Mouse (Mus musculus) fibroblast of lung, adult 2 months (primary cell): ENCODE results near the gene Peg12.

Source experiments
- DNase-seq: peaks from one replicate; pipeline ENCODE4 v3.0.0-alpha.2; 2011; ENCODE audit warnings: low read depth

Gene Peg12

DNA sequence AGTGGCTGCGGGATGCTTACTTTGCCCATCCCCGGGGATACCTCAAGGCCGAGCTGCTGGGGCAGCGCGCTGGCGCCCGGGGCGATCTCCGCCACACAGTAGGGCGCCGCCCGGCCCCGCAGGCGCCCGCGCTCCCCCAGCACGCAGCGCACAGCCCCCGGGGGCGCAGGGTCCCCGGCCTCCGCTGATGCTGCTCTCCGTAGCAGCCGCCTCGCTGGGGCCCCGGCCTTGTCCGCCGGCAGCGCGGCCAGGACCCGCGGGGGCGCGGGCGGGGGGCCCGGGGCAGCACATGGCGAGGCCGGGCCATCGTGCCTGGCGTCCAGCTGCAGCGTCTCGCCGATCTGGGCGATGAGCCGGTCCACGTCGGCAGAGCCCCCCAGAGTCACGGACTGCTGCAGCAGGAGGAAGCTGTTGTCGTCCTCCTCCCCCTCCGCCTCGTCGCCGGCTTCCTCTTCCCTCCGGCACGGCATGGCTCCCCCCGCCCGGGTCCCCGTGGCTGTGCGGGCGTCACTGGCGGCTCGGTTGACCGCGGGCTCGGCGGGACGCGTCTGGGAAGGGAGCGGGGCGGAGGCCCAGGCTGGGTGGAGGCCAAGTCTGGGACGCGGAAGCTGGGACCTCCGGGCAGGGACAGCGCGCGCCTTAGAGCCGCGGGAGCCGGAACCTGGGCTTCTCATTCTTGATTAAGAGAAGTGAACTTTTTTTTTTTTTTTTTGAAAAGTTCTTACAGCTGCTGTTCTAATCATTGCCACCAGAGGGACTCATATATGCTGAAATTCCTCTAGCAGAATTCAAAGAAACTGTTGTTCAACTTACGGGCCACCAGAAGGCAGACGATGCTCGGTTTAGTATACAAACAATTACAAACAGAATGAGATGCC lies at the start of gene Peg12:
TSS of gene Peg12 (minus strand) at position 633 of the 878 bp plus-strand sequence.
- DNase-seq: peak; percentile 21

DNA sequence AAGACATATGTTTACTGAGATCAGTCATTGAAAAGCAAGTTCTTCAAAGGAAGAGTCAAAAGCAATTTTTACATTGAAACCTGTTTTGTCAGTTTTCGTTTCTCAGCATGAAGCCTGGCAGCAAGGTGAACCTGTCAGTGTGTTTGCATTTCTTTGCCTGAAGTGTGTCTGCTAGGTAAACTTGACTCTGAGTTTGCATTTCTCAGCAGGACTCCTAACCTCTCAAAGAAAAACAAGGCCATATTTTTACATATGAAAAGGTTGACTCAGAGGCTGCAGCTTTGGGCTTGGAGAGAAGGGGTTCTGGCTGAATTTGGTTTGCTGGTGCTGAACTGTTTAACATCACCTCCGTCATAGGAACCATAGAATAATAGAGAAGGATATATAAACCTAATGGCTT lies 21.8 kb upstream of the Peg12 start:
- no peak for DNase-seq

- DNase-seq: no peak
Observed at GRCm38 (mm10) chr7:62463007-62463877, 1.1 kb downstream of the Peg12 start.

DNA sequence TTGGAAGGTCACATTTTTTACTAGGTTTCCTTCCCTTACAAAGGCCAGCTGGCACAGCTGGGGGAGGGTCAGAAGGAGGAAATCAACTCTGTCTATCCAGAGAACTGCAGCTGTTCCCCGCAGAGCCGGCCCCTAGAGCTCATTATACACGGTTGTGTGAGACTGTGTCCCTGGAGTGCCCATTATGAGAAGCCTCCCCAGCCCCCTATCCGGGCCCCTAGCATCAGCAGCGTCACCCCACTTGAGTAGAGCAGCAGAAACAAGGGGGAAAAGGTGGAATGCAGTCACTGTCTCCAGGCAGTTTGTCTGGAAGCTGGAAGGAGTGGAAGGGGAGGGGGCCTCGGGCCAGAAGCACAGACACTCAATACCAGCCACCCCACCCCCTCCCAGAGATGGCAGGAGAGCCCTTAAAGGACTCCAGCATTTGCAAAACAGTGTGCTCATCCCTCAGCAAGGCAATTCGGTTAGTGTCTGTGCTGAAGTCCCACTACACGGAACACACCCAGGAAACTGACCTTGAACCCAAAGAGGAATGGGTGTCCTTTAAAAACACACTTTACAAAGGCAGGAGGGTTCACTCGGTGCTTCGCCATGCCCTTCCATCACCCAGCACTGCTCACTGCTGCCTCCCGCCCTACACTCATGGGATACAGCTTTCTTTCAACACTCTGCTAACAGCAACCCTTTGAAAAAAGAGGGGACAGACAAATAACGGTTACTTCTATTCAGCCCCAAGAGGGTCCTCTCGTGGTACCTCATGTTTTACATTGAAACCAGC lies 1.9 kb downstream of the Peg12 start:
- no peak for DNase-seq

- DNase-seq: no peak
Observed at GRCm38 (mm10) chr7:62452353-62452752, 12.0 kb downstream of the Peg12 start.

GRCm38 (mm10) chr7:62445431-62446165 lies 18.7 kb downstream of the Peg12 start:
- no peak for DNase-seq

DNA sequence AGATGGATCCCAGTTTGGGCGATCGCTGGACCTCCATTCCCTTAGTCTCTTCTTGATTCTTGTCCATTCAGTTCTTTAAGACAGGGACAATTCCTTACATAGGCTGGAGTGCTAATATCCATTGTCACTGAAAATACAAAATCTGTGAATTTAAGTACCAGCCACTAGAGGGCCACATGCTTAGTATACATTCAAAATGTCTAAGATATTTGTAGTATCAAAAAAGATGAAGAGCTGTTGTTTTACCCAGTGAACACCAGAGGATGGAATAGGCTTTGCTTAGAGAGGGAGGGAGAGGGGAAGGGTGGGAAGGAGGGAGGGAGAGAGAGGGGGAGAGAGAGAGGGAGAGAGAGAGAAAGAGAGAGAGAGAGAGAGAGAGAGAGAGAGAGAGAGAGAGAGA lies 27.9 kb downstream of the Peg12 start:
- DNase-seq: no peak

DNA sequence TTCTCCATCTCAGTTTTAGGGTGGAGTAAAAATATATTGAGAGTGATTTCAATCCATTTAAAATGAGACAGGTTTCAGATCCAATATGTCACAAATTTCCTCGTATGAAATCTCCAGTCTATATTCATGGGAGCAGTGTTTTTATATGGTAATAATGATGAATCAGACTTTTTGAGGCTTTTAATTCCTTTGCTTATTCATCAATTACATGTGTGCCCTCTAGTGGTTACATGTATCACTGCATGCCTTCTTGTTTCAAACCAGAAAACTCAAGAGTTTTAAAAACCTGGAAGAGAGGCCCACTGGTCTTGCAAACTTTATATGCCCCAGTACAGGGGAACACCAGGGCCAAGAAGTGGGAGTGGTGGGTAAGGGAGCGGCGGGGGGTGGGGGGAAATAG lies 31.1 kb downstream of the Peg12 start:
- DNase-seq: no peak

DNA sequence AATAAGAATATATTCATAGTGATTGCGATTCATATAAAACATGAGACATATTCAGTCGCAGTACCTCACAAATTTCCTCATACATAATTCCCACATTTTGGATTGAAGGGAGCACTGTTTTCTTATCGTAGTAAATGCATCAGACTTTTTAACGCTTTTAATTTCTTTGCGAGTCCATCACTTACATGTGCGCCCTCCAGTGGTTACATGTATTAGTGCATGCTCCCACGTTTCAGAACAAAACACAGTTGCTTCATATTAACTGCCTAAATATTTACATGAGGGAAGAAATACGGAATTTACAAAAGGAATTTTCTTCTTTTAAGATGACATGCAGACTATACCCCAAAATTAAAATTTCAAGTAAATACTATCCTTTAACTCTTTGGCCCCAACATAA lies 36.0 kb downstream of the Peg12 start:
- DNase-seq: no peak

DNA sequence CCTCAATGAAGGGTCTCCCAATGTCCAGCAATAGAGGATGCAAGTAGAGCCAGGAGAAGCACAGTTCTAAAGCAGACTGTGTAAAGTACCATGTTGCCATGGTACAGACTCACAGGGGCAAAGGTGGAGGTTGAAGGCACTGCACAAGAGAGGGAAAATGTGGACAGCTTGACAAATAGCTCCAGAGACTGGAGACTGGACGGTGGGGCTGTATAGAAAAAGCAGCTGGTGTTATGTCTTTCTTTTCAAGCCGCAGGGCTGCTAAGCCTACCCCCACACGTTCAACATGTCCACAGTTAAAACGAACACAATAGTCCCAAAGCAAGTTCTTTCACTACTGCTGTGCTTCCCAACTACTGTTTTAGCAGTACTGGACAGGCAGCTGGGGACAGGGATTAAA lies 41.1 kb downstream of the Peg12 start:
- no peak for DNase-seq

DNA sequence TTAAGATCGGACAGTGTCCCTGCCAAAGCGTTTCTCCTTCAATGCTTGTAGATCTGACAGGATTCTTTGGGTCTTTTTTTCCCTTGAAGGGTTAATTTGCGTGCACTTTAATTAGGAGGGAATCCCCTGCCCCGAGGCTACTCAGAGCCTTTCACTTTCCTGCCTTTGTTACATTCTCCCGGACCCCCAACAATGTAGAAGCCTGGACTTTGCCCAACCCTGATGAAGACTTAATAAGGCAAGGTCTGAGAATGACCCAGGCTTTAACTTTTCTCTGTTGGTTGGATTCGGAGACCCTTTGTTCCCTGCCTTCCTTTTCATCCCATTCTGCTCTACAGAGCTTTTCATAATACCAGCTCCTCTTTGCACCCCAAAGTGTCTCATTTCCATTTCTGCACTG lies 43.7 kb downstream of the Peg12 start:
- DNase-seq: no peak

- peak; percentile 67 for DNase-seq
Observed at GRCm38 (mm10) chr7:62419493-62420360, 44.6 kb downstream of the Peg12 start, which contains the start of gene Mkrn3. Gene Mkrn3, minus strand, starts transcription at chr7:62420139.

GRCm38 (mm10) chr7:62419105-62419492 lies 45.2 kb downstream of the Peg12 start:
- DNase-seq: no peak

- no peak for DNase-seq
Observed at GRCm38 (mm10) chr7:62418346-62418745, 46.0 kb downstream of the Peg12 start.

DNA sequence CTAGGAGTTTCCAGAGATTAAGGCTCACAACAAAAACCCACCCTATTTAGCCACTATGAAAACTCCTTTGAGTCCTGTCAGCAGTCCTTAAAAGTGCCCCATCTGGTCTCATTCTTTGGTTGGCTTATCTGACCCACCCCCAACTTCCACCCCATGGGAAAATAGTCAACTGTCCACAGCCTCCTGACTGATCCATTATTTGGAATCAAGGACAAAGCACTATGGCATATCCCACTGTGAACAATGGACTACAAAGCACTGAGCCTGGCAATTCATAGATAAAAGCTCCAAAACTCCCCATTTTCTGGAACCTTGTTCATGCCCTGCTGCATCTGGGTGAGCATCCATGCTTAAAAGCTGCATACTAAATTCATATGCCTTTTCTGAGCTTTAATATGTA lies 48.1 kb downstream of the Peg12 start:
- DNase-seq: no peak

- no peak for DNase-seq
Observed at GRCm38 (mm10) chr7:62415222-62415621, 49.1 kb downstream of the Peg12 start.
